Mouse (Mus musculus): ENCODE measurements around the gene Sec23a.
"Not testable (repeated sequence)": the region's sequence is repeated elsewhere in the genome, so short reads cannot be mapped to it uniquely, and the experiment has no call there.

The Sec23a gene

DNA sequence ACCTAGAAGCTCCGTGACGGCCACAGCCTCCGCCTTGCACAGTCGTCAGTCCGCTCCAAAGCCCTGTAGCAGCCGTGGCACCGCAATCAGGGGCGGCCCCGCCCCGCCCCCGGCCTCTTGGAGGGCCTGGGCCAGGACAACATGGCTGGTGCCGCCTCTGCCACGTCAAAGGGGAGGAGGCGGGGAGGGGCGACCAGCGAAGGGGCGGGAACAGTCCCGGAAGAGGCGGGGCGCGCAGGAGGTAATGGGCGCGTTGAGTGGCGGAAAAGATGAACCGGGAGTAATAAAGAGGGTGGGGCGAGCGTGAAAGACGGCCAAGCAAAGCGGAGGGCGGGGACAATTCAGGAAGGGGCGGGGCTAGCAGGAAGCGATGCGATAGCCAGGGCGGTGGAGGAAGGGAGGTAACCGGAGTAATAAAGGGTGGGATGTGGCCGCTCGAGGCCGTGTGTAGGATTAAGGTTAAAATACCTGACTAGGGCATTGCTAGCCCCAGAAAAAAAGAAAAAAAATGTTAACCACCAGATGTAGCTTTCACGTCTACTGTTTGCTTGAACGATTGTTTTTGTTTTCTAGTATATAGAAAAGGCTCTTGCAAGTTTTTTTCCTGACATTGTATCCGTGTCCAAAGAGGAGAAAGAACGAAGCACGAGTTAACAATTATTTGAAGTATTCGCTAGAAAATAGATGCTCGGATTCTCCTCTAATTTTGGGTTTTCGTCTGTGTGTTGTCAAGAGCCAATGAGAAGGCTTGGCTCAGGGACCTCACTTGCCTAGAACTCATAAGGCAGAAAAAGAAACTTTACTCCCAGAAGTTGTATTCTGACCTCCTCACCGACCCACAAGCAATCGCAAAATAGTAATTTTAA is at the start of gene Sec23a:
Sec23a (minus strand) TSS at position 174 of the 866 bp plus-strand sequence.
- Histone ChIP-seq H3K36me3 (ENCODE audit: control insufficient read depth, insufficient read depth, low read length, poor library complexity, severe bottlenecking) (peaks cover 1% of the 10 kb centered on the region; the same call in 1 of the 2 replicates), H3K27me3 (ENCODE audit: control insufficient read depth, insufficient read depth, low read length, poor library complexity, severe bottlenecking) (no peaks in the 10 kb centered on the region)
- peak; percentile 99 for DNase-seq (ENCODE audit: low read depth, low spot score)

- DNase-seq (ENCODE audit: low read depth, low spot score) = peak; percentile 76
- no peaks in the 10 kb centered on the region for H3K27me3 ChIP-seq (ENCODE audit: control insufficient read depth, insufficient read depth, low read length, poor library complexity, severe bottlenecking)
Measured at GRCm38 (mm10) chr12:59060993-59061595, 49.3 kb upstream of the Sec23a start, which contains the start of gene Trappc6b. Gene Trappc6b (minus strand): TSS chr12:59061472.

DNA sequence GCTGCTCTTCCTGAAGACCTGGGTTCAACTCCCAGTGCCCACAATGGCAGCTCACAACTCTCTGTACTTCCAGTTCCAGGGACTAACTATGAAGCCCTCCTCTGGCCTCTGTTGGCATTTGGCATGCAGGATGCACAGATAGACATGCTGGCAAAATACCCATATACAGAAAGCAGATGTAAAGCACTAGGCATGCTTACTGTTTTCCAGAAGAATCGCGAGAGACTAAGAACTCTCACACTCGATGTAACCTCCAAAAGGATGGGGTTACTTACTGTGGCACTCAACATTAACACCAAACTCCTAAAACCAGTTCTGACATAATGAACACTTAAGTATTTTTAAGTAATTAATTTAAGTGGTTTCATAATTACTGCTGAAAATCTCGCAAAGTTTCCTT is 48.5 kb upstream of the Sec23a start:
- Histone ChIP-seq H3K36me3 (ENCODE audit: control insufficient read depth, insufficient read depth, low read length, poor library complexity, severe bottlenecking) (peaks cover 5% of the 10 kb centered on the region), H3K27me3 (ENCODE audit: control insufficient read depth, insufficient read depth, low read length, poor library complexity, severe bottlenecking) (no peaks in the 10 kb centered on the region)
- no peak for DNase-seq (ENCODE audit: low read depth, low spot score)

More at GRCm38 (mm10) chr12:59060993-59061595, 49.3 kb upstream of the Sec23a start, which contains the start of gene Trappc6b:
- H3K36me3 ChIP-seq (ENCODE audit: control insufficient read depth, insufficient read depth, low read length, poor library complexity, severe bottlenecking) = peaks cover 4% of the 10 kb centered on the region

- DNase-seq (ENCODE audit: low read depth, low spot score); H3K36me3 ChIP-seq (ENCODE audit: control insufficient read depth, insufficient read depth, low read length, poor library complexity, severe bottlenecking); H3K27me3 ChIP-seq (ENCODE audit: control insufficient read depth, insufficient read depth, low read length, poor library complexity, severe bottlenecking): not testable (repeated sequence)
Measured at GRCm38 (mm10) chr12:59058242-59058641, 46.4 kb upstream of the Sec23a start.

- H3K36me3 ChIP-seq (ENCODE audit: control insufficient read depth, insufficient read depth, low read length, poor library complexity, severe bottlenecking) = peaks cover 7% of the 10 kb centered on the region
- DNase-seq (ENCODE audit: low read depth, low spot score) = no peak
- H3K27me3 ChIP-seq (ENCODE audit: control insufficient read depth, insufficient read depth, low read length, poor library complexity, severe bottlenecking) = no peaks in the 10 kb centered on the region
Measured at GRCm38 (mm10) chr12:59056222-59056621, 44.4 kb upstream of the Sec23a start.

DNA sequence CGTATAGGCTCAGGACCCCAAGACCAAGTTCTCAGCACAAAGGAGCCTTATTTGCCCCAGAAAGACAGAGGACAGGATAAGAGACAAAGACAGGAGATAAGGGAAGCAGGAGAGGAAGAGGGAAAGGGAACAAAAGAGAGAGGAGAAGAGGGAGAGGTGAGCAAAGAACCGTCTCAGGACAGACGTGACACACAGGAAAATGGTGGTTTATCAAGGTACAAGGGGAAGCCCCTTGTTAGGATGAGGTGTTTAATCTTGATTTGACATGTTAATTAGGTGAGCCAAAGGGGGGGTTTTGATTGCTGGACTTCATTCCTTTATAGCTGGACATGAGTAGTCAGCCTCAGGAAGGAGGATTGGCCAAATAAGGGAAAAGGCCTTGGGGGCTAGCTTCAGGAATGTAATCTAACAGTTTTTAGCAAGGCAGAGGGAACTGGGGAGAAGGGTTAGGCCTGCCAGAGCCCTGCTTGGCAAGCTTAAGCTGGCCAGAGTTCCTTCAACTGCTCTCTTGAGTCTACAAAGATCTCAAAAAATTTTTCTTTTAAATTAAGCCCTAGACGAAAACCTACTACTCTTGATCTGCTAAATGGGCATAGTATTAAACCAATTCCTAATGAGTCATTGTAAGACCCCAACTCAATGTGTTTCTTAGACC is 43.5 kb upstream of the Sec23a start:
- no peak for DNase-seq (ENCODE audit: low read depth, low spot score)

GRCm38 (mm10) chr12:59053976-59054375 is 42.2 kb upstream of the Sec23a start:
- no peak for DNase-seq (ENCODE audit: low read depth, low spot score)
- Histone ChIP-seq H3K36me3 (ENCODE audit: control insufficient read depth, insufficient read depth, low read length, poor library complexity, severe bottlenecking) (peaks cover 10% of the 10 kb centered on the region), H3K27me3 (ENCODE audit: control insufficient read depth, insufficient read depth, low read length, poor library complexity, severe bottlenecking) (no peaks in the 10 kb centered on the region)

More for the DNA sequence above, 43.5 kb upstream of the Sec23a start:
- peaks cover 7% of the 10 kb centered on the region for H3K36me3 ChIP-seq (ENCODE audit: control insufficient read depth, insufficient read depth, low read length, poor library complexity, severe bottlenecking)
- H3K27me3 ChIP-seq (ENCODE audit: control insufficient read depth, insufficient read depth, low read length, poor library complexity, severe bottlenecking) = no peaks in the 10 kb centered on the region

DNA sequence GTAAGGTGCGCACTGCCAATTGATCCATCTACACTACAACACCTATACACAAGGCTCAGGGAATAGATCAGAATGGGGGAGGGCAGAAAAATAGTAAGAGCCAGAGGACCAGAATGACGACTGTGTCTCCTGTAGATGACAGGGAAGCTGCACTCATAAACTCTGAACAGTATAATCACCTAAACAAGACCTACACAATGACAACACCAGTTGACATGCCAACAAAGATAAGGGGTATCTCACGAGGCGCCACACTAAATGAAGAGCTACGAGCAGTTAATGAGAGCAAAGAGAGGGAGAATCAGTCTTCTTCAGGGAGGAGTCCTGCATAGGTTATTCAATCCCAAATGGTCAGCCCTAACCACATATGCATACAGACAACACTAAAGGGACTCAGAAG is 41.3 kb upstream of the Sec23a start:
- H3K36me3 ChIP-seq (ENCODE audit: control insufficient read depth, insufficient read depth, low read length, poor library complexity, severe bottlenecking) = peaks cover 13% of the 10 kb centered on the region
- no peak for DNase-seq (ENCODE audit: low read depth, low spot score)

DNA sequence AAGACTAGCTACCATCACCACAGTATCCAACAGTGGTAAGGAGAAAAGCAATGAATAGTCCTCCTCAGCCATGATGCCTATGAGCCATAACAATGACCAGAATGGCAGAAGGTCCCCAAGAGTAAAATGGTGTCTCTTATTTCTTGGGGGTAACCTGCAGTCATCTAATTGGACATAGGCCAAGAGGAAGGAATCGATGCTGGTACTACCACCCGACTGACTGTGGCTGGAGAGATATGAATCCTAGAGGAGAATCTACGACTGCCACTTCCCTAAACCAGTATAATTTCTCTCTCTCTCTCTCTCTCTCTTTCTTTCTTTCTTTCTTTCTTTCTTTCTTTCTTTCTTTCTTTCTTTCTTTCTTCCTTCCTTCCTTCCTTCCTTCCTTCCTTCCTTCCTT is 40.7 kb upstream of the Sec23a start:
- H3K36me3 ChIP-seq (ENCODE audit: control insufficient read depth, insufficient read depth, low read length, poor library complexity, severe bottlenecking) = peaks cover 13% of the 10 kb centered on the region
- no peaks in the 10 kb centered on the region for H3K27me3 ChIP-seq (ENCODE audit: control insufficient read depth, insufficient read depth, low read length, poor library complexity, severe bottlenecking)
- no peak for DNase-seq (ENCODE audit: low read depth, low spot score)

More for the DNA sequence above, 41.3 kb upstream of the Sec23a start:
- H3K27me3 ChIP-seq (ENCODE audit: control insufficient read depth, insufficient read depth, low read length, poor library complexity, severe bottlenecking) = no peaks in the 10 kb centered on the region

GRCm38 (mm10) chr12:59040851-59041250 is 29.0 kb upstream of the Sec23a start:
- DNase-seq (ENCODE audit: low read depth, low spot score) = peak; percentile 75
- Histone ChIP-seq H3K27me3 (ENCODE audit: control insufficient read depth, insufficient read depth, low read length, poor library complexity, severe bottlenecking) (no peaks in the 10 kb centered on the region), H3K36me3 (ENCODE audit: control insufficient read depth, insufficient read depth, low read length, poor library complexity, severe bottlenecking) (peaks cover 16% of the 10 kb centered on the region; the same call in 1 of the 2 replicates)

DNA sequence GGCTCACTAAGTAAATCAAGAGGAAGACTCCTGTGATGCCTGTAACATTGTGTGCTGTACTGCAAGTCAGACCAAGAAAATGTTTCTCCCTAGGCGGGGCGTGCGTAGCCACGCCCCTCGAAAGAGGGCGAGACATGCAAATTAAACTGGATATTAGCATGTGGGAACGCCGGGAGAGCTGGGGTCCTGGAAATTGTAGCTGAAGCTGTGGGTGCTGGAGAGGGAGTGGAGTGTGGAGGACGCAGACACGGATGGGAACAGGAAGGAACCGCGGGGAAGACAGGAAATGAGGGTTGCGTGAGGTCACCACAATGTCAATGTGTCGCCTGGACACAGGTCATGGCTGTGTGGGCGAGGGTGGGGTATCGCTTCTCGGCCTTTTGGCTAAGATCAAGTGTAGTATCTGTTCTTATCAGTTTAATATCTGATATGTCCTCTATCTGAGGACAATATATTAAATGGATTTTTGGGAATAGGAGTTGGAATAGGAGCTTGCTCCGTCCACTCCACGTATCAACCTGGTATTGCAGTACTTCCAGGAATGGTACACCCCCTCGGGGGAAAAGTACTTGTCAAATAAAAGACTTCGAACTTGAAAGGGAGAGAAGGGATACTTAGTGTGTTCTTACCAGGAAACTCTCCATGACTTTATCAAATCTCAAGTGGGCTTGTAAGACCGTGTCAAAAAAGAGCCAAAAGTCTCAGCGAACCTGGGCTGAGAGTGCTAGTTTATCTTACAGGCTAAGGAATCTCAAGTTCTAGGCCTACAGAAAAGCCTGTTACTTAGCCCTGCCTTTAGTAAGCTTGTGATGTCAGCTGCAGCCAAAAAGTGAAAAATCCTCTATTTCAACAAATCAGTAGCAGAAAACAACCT is 28.4 kb upstream of the Sec23a start:
- DNase-seq (ENCODE audit: low read depth, low spot score) = peak; percentile 65
- no peaks in the 10 kb centered on the region for H3K27me3 ChIP-seq (ENCODE audit: control insufficient read depth, insufficient read depth, low read length, poor library complexity, severe bottlenecking)
- peaks cover 13% of the 10 kb centered on the region; the same call in 1 of the 2 replicates for H3K36me3 ChIP-seq (ENCODE audit: control insufficient read depth, insufficient read depth, low read length, poor library complexity, severe bottlenecking)

GRCm38 (mm10) chr12:59039162-59039970 is 27.5 kb upstream of the Sec23a start:
- no peaks in the 10 kb centered on the region for H3K27me3 ChIP-seq (ENCODE audit: control insufficient read depth, insufficient read depth, low read length, poor library complexity, severe bottlenecking)
- DNase-seq (ENCODE audit: low read depth, low spot score) = no peak

DNA sequence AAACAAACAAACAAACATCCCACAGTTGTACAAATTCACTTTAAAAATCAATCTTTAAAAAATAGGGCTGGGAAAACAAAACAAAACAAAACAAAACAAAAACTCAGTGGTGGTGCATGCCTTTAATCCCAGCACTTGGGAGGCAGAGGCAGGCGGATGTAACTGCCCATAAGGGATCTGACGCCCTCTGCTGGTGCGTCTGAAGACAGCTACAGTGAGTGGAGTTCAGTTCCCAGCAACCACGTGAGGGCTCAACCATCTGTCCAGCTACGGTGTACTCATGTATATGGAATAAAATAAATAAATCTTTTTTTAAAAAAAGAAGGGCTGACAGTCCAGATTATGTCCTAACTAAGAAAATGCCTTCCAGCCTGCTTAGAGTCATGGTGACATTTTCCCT is 20.3 kb upstream of the Sec23a start:
- no peaks in the 10 kb centered on the region for H3K27me3 ChIP-seq (ENCODE audit: control insufficient read depth, insufficient read depth, low read length, poor library complexity, severe bottlenecking)
- peaks cover 3% of the 10 kb centered on the region; the same call in 1 of the 2 replicates for H3K36me3 ChIP-seq (ENCODE audit: control insufficient read depth, insufficient read depth, low read length, poor library complexity, severe bottlenecking)
- peak; percentile 35 for DNase-seq (ENCODE audit: low read depth, low spot score)

More at GRCm38 (mm10) chr12:59039162-59039970, 27.5 kb upstream of the Sec23a start:
- H3K36me3 ChIP-seq (ENCODE audit: control insufficient read depth, insufficient read depth, low read length, poor library complexity, severe bottlenecking) = peaks cover 8% of the 10 kb centered on the region; the same call in 1 of the 2 replicates
